Mouse (Mus musculus) gastrocnemius, postnatal 36 days (tissue): ENCODE measurements around the gene Sema6d. TPM values are rescaled to one million over a fixed set of nuclear protein-coding genes. Genes with fewer than 3 reads are reported as not detected.

Experiments used
- DNase-seq, 2 experiments: peaks; one replicate each; pipeline ENCODE4 v3.0.0; 2022
- intact Hi-C: fragments of 180-260 bp; cut with DNase I; formaldehyde crosslinking; loops from one replicate; pipeline ENCODE4 v1.15.1; 2025
- total RNA-seq, 2 experiments: library from RNA; stranded (reverse); gene quantifications; 2 replicates each; pipeline ENCODE4 v1.2.3; 2021

The Sema6d gene
- total RNA-seq, 2 experiments from 2014 or later, result 3.8 to 6.6 TPM

DNA sequence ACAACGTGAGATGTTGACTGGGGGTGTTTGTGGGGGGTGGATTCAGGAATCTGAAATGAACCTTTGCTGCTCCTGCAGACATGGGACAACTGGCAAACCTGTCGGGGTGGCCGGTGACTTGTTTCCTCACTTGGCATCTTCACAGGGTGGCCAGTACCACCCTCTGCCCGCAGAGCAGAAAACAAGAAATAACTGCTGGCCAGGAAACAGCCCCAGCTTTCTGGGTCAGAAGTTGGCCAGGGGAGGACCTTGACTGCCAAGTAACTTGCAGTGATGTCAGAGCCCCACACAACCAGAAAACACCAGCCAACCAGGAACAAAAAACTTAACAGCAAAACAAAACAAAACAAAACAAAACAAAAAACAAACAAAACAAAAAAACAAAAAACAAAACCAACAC lies 518.8 kb downstream of the Sema6d start:
- intact Hi-C loops, result loop anchor here (2.0 kb wide), 1 partner anchor 508 kb away; no protein-coding TSS in a partner anchor
- no peak for DNase-seq

DNA sequence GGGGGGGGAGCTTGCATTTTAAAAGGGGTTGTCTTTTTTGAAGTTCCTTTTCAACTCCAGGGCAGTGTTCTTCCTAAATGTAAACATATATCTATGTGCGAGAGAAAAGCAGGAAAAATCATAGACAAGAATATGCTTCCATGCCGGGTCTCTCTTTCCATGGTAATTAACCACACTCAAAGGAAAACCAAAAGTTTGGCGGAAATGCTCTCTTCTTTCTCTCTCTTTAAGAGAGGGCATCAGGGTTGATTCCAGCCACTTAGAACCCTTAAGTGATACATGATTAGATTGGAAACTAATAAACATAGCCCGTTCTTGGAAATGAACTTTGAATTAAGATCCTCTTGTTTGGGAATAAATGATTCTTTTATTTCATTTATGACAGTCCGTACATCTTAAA lies 519.2 kb downstream of the Sema6d start:
- DNase-seq, result no peak
- intact Hi-C loops, result loop anchor here (2.0 kb wide), 1 partner anchor 508 kb away; no protein-coding TSS in a partner anchor

DNA sequence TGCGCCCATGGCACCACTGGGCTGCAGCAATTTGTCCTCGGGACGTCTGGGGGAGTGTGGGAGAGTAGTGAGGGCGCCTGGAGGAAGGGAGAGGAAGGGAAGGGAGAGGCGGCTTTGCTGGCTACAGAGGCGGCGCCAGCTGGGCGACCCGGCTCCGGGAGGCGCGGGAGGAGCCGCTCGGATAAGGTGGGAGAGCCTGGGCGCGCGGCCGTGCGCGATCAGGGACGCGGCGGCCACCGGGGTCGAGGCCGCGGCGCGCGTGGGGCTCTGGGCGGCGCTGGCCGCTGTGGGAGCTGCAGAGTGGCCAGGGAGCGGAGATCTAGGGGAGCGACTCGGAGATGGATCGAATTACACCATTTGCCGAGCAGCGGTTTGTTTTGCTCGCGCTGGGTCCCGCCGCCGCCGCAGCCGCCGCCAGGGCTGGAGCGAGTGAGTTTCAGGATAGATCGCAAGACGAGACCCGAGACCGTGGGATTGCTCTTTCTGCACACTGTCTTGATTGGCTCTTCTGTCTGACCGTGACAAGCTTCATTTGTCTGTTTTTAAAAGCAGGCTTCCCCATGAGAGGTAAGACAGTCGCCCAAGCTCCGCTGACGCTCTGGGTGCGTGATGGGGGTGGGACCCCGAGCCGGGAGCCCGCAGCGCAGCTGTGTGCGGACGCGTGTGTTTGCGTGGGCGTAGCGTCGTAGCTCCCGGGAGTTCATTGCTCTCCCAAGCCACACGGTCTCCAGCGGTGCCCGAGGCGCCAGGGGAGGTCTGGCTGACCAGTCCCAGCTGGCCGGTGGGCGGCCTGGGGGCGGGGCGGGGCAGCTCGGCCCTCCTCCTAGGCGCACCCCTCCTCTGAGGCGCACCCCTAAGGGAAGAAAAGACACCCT lies 520.2 kb downstream of the Sema6d start:
- peak; percentile 85 to 87 for DNase-seq
- intact Hi-C loops, result loop anchor here (2.0 to 5.0 kb wide), 2 partner anchors 52 to 509 kb away; no protein-coding TSS in a partner anchor

DNA sequence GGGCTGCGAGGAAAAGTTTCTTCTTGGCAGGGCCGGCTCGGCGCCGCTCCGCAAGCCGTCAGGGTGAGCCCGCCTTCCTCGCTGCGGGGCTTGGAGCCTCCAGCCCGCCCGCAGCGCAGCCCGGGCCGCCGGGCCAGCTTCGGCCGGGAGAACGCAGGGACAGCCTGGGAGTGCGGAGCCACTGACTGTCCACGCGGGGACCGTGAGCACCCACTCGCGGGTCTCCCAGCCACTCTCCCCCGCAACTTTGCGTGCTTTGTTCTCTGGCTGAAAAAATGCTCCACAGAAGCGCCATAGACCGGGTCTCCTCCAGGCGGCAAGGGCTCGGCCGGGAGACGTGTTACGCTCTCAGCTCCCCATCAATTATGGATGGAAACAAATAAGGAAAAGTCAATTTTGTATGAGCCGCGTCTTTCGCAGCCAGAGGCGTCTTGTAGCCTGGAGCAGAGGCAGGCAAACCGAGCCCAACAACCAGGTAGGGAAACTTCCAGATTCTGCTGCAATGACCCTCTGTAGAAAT lies 520.9 kb downstream of the Sema6d start:
- DNase-seq, result no peak
- intact Hi-C loops, result loop anchor here (5.0 kb wide), 1 partner anchor 52 kb away; no protein-coding TSS in a partner anchor

DNA sequence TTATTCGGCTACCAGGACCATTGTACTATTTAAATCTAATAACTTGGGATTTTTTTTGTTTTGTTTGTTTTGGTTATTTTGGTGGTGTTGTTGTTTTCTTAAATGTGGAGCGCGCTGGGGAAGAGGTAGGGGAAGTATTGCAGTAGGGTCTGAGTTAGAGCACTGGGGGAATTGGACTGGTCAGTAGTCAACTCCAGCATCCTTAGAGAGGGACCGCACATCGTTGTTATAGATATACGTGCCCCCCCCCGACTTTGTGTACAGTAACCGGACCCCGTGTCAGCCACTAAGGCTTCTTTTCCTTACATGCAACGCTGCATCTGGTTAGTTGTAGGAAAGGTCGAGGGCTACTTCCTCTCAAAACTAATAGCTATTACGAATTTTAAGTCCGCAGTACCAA lies 521.5 kb downstream of the Sema6d start:
- intact Hi-C loops, result loop anchor here (5.0 kb wide), 1 partner anchor 51 kb away; no protein-coding TSS in a partner anchor
- DNase-seq, result no peak

DNA sequence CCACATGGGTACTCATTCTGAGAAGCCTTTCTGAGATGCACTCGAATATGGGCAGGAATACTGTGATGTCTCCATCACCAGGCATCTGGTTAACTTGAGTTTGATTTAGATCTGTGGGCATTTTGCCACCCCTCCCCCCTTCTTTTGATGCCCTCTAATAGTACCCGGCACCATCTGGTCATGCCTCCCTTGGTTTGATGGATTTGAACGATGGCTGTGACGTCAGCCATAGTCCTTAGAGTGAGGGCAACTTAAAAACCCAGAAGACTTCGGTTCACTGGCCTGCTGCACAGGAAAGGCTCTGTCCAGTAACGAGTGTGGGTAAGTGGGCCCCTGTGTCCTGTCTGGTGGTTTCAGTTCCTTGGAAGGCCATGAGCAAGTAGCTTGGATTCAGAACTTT lies 522.5 kb downstream of the Sema6d start:
- intact Hi-C loops, result loop anchor here (5.0 kb wide), 1 partner anchor 50 kb away; no protein-coding TSS in a partner anchor
- DNase-seq, result no peak

DNA sequence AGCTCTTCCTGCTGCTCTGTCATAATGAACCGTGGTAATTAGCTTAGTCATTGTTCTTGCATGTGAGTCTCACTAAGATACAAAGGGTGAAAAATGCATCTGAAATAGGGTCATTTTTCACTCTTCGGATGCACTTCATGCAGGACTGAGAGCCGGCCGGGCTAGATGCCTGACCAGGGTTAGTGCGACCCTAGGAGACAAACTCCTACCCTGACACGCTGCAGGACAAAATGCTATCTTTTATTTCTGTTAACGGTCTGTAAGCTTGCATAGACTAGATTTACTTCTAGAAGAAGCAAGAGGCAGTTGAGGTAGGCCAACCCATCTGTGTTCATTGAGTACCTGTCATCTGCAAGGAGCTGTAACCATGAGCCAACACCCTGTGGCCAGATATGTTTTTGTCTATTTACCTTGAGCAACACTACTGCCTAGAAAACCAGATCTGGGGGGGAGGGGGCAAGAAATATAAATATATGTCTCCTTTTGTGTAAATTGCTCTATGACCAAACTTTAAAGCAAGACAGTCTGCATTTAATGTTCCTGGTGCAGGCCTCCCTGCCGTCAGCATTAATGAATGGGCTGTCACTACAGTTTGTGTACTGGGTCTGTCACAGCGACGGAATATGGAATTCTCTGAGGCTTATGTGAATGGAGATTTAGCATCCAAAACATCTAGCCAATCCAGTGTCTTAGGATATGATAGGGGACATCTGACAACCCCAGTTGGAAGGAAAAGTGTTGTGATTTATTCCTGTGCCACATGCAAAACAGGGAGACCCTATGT lies 523.1 kb downstream of the Sema6d start:
- no peak for DNase-seq
- intact Hi-C loops, result loop anchor here (5.0 kb wide), 1 partner anchor 49 kb away; no protein-coding TSS in a partner anchor

DNA sequence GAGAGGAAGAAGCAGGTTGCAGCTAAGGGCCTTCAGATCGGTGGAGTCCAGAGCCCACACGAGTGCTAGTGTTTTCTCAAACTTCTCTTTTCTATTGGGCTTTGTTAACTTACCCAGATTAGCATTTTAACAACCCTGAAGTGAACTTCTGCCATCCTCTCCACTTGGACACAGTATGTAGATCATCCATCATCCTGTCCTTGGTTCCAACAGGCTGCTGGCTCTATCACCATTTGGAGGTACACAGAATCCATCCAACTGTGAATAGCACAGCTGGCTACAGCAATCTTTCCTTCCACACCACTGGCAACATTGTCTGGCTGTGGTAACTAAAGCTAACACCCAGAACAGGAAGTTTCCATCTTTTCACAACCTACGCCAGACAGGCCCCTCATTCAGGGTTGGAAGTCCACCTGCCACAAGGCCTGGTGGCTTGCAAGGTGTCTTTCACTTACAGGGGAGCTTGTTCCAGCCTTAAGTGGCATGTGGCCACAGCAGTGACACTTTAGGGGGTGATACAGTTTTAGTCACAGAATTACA lies 524.0 kb downstream of the Sema6d start:
- intact Hi-C loops, result loop anchor here (5.0 kb wide), 1 partner anchor 49 kb away; no protein-coding TSS in a partner anchor
- no peak for DNase-seq

DNA sequence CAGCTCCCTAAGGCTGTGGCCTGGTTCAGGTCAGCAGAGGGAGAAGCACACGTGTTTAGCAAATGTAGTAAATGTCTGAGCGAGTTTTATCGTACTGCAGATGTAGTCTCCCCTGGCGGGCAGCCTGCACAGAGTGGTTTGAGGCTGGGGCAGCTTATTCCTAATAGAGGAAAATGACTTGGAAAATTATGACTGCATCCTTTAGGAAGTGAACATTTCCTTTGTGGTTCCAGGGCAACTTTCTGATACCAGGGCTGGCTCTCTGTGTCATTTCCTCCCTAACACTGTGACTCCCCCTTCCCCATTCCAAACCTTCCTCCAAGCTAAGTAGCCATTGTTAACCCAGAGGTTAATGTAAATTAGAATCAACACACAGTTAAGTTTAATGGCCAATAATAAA lies 527.0 kb downstream of the Sema6d start:
- intact Hi-C loops, result no loop called here
- DNase-seq, result no peak

DNA sequence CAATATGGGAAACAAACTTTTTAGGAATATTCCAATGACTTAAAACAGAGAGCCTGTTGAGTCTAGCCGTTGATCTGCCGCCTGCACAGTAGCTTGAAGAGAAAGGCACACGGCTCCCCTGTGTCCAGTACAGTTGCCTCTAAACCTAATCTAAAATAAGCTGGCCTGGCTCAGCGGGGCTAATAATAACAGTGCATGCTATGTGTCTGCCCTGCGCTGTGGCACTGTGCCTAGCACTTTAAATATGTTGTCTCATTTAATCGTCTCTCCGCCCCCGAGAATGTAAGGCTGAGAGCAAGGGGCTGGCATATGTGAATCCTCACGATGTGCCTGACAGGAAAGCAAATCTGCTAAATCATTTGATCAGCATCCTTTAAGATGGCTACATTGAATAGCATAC lies 527.7 kb downstream of the Sema6d start:
- DNase-seq, result no peak
- intact Hi-C loops, result no loop called here

DNA sequence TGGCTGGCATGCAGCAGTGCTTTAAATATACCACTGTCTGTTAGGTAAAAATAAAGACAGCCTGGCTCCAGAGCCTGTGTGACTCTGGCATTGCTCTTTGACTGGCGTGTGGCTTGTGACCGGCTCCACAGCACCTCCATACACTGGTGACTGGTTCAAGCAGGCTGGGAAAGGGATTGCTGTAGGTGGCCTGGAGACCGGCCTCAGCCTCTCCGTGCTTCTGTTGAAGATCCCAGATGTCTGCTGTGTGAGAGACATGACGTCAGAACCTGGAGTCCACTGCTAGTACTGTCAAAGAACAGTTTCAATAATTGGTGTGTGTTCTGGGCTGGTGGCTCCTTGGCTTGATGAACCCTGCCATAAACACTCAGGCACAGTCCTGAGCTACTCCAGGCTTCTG lies 528.3 kb downstream of the Sema6d start:
- no peak for DNase-seq
- intact Hi-C loops, result no loop called here

DNA sequence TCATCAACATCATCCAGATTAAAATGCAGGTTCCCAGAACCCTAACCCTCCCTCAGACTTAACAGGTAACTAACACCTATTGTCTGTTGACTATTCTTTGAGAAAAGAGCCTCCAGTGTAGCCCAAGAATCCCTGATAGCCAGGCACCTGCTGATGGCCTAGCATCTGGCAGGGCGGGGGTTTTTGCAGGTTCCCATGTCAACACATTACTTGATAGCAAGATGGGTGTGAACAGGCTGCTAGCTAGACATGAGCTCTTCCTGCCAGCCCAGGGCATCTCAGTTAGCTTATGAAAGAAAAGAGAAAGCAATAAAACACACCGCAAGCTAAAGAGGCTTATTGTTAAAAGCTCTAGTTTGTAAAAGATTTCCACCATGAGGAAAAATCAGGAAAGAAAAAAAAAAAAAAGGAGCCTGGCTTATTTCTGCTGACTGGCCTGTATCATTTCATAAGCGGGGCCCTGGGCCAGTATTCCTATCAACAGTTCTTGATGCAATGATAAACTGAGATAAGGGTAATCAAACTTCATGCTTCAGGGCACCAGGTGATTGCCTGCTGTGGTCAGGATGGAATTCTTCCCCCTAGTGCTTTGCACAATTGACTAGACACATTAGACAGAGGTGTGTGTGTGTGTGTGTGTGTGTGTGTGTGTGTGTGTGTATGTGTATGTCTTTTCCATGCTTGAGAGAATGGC lies 528.9 kb downstream of the Sema6d start:
- intact Hi-C loops, result no loop called here
- no peak for DNase-seq

DNA sequence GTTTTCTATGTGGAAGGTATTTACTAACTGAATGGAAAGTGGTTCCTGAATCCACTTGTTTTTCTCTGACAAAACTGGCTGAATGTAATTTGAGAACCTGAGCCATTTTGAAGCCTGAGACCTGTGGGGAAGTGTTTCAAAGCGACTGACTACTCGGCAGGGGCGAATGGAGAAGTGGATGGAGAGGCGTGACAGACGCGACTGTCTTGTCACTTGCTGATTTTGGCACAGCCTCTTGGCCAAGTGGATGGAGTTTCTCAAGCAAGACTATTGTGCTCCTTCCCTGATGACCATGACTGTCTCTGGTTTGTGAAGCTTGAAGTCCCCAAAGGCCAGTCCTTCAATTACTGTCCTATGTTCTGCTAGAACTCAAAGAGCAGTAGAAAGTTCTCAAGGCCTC lies 530.7 kb downstream of the Sema6d start:
- intact Hi-C loops, result no loop called here
- DNase-seq, result no peak

DNA sequence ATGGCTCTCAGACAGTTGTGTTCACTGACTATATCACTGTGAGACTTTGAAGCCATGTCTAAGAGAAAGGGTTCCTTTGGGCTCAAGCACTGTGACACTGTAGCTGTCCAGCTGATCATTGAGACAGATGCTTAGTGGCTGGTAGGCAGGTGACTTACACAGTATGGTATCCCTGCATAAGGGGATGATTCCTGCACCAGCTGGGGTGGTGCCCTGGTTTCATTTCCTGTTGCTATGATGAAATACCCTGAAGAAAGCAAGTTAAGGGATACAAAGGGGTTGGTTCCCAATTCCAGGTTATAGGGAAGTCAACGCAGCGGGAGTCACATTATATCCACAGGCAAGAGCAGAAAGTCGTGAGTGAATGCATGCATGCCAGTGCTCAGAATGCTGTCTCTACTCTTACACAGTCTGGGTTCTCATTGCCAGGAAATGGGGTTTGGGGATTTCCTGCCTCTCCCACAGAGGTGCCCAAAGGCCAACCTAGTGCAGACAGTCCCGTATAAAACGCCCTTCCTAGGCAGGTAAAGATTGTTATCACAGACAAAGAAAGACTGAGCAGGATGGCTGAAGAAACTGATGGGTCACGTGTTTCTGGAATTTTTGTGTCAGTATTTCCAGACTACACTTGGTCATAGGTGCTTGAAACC lies 532.3 kb downstream of the Sema6d start:
- intact Hi-C loops, result no loop called here
- no peak for DNase-seq

DNA sequence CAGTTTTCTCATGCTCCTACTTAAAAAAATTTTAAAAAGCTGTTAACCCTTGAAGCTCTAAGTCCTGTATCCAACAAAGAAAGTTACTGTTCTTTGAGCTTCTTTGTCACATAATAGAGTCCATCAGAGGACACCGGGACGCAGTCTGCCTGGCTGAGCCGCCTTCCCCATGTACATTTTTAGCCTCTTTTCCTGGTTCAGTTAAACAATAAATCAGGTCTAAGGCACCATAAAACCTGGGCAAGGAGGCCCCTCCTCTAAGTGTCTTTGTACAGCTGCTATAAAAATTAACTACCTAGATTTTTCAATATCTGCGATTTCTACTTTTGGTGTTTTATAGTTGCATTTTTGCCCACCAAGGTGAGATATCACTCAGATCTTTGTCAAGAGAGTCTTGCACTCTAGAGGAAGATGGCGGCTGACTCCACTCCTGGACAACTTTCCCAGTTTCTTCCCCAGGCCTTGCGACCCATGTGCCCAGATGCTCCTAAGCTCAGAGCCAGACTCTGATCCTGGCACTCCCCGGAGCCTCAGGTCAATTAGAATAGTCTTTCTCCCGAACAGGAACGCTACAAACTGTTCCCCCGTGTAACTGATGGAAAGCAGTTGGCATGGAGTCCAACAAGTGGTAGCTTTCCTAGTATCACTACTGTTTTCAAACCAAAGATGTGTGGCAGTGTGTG lies 534.6 kb downstream of the Sema6d start:
- no peak for DNase-seq
- intact Hi-C loops, result no loop called here

DNA sequence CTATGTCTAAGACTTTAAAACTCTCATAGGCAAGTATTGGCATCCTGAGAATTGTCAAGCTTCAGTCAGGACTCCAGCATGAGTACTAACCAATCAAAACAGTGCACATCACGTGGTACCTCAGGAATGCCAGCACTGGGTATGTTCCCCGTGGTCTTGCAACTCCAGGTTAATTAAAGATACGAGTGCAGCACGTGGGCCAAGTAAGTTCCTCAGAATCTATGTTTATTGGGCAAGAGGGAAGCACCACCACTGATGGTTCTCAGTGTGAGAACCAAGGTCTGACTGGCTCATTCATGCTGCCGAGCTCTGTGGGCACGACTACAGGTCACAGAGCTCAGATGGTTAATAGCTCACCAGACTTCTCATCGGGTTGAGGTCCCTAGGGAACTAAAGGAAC lies 536.7 kb downstream of the Sema6d start:
- intact Hi-C loops, result no loop called here

DNA sequence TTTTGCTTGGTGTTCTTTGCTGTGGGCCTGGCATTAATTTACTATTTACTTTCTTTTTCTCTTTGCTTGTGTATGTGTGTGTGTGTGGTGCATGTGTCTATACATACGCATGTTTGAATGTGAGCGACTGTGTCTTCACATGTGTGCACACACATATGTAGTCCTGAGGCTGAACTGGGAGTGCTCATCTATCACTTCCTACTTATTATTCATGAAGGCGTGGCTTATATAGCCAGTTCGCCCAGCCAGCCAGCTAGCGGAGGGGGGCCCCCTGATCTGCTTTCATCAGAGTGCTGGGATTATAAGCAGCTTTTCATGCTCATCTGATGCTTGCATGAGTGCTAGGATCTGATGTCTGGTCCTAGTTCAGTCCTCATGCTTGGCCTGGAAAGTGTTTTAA lies 537.9 kb downstream of the Sema6d start:
- no peak for DNase-seq

More for the DNA sequence above, 536.7 kb downstream of the Sema6d start:
- no peak for DNase-seq

DNA sequence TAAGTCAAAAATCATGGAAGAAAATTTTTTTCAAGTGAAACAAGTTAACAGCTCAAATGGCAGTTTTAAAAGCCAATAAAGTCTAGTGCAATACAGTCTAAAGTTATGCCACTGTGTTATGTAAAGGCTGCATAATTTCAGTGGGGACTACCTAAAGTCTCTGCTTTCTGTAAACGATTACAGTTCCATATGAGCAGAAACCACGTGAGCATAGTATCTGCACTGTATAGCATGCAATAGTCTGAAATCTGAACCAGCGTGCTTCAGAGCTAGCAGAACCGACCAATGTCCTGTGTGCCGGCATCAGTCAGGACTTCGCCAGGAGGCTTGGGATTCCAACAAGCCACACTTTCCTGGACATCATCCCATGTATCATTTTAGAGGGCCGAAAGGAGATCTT lies 538.9 kb downstream of the Sema6d start:
- intact Hi-C loops, result no loop called here
- DNase-seq, result no peak

More for the DNA sequence above, 537.9 kb downstream of the Sema6d start:
- intact Hi-C loops, result no loop called here

DNA sequence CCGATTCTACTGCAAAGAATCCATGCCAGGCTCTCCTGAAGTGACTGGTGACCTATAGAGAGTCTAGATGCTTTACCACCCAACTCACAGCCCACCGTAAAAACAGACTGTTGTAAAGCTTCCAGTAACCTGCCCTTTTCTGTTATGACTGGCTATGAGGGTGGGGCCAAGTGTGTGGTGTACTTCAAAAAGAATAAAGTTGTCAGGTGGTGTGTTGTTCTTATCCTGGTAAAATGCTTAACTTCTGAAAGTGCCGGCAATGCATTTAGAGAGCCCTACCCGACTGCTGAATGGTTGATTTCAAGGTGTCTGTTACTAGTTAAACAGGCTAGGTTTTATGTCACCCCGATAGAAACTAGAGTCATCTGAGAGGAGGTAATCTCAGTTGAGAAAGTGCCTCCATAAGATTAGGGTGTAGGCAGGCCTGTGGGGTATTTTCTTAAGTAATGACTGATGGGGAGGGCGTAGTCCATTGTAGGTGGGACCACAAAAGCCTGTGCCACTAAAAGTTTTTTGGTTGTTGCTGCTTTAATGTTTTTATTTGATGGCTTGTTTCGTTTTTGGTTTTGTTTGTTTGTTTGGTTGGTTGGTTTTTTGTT lies 544.7 kb downstream of the Sema6d start:
- intact Hi-C loops, result no loop called here
- no peak for DNase-seq
